Mouse (Mus musculus) forebrain, postnatal 0 days (tissue): ENCODE measurements around the gene Arl5c. TPM values are rescaled to one million over a fixed set of nuclear protein-coding genes. Genes with fewer than 3 reads are reported as not detected.

Experiments
- ATAC-seq: fragments of 200-750 bp; cut with Nextera tagmentation; 2 replicates; pipeline ENCODE4 v1.8.0; 2017; ENCODE audit warnings: mild to moderate bottlenecking, moderate library complexity
- DNase-seq: peaks from one replicate; pipeline ENCODE4 v3.0.0-alpha.2; 2015
- H3K27ac ChIP-seq: fragments of 300-500 bp; sonication (generic); 2 replicates; pipeline ENCODE4 v1.5.1; 2014; ENCODE audit warnings: low read depth, mild to moderate bottlenecking, antibody characterized with exemption, low read length, moderate library complexity, mixed read lengths
- H3K27me3 ChIP-seq: fragments of 300-500 bp; sonication (generic); 2 replicates; pipeline ENCODE4 v1.6.1; 2014; ENCODE audit warnings: mild to moderate bottlenecking, low read length, mixed read lengths; ENCODE audit not compliant: insufficient read depth
- H3K36me3 ChIP-seq: fragments of 300-500 bp; sonication (generic); 2 replicates; pipeline ENCODE4 v1.6.1; 2014; ENCODE audit warnings: mild to moderate bottlenecking, moderate library complexity; ENCODE audit not compliant: insufficient read depth
- H3K4me1 ChIP-seq: fragments of 300-500 bp; sonication (generic); 2 replicates; pipeline ENCODE4 v1.6.1; 2014; ENCODE audit warnings: antibody characterized with exemption; ENCODE audit not compliant: insufficient read depth
- H3K4me2 ChIP-seq: fragments of 300-500 bp; sonication (generic); 2 replicates; pipeline ENCODE4 v1.6.1; 2014; ENCODE audit warnings: low read depth, mild to moderate bottlenecking, moderate library complexity
- H3K4me3 ChIP-seq: fragments of 300-500 bp; sonication (generic); 2 replicates; pipeline ENCODE4 v1.5.1; 2014; ENCODE audit warnings: low read depth, low read length, mixed read lengths
- H3K9ac ChIP-seq: fragments of 300-500 bp; sonication (generic); 2 replicates; pipeline ENCODE4 v1.6.1; 2014; ENCODE audit warnings: mild to moderate bottlenecking
- H3K9me3 ChIP-seq: fragments of 300-500 bp; sonication (generic); 2 replicates; pipeline ENCODE4 v1.6.1; 2016; ENCODE audit warnings: low read length
- CTCF ChIP-seq: sonication (generic); IDR thresholded peaks from 2 replicates; pipeline ENCODE4 v1.5.1; 2016; ENCODE audit warnings: antibody characterized with exemption, control low read depth, low read depth
- WGBS: fragments of 180-500 bp; shearing (Covaris S2); extraction: QIAGEN DNeasy Blood & Tissue Kit; methylation state at CpG from one replicate; pipeline ENCODE4 v1.1.7; 2014; 5-methylcytosine and 5-hydroxymethylcytosine counted together
- polyA plus RNA-seq: library from polyadenylated mRNA; unstranded; fragments of >200 nt; fragmentation: Nextera tagmentation; extraction: Ambion mirVana; gene quantifications from 2 replicates; pipeline ENCODE4 v1.2.1, GENCODE M21; 2015
- total RNA-seq: library from RNA; depleted of rRNA; stranded (reverse); fragments of >200 nt; gene quantifications from 2 replicates; pipeline ENCODE4 v1.2.3, GENCODE M21; 2014

Gene Arl5c
- total and polyA plus RNA-seq, 2 experiments from 2014 or later: 4.2 to 5.2 TPM

DNA sequence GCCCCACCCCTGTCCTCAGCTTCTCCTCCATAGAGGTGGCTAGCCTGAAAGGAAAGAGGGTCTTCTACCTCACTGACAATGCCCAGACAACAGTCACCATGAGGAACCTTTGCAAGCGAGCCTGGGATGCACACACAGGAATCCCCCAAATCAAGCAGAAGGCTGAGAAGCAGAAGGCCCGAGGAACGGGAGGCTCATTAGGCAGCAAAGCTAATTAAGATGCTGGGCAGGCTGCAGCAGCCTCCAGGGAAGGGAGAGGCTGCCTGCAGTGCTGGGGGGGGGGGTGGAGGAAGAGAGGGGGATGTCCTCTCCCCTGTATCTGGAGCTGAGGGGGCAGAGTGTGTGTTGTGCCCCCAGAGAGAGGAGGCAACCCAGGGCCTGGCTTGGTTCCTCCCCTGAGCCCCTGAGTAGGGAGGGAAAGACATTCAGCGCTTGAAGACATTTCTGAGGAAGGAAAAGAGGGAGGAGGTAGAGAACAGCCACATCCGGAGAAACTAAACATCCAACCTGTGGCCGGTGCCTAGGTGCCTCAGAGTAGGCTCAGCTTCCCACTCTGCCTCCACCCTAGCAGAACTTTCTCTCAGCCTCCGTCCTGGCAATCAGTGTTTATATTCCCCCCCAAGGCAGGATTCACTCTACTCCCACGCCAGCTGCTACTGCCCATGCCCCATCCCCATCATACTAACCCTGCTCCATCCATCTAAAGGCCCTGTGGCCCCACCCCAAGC, 24.1 kb upstream of the Arl5c start:
- ATAC-seq (peak; percentile 8; the same call in 1 of the 2 replicates), DNase-seq (no peak)
- no peak for TF ChIP-seq CTCF
- H3K27ac ChIP-seq: peak overlapping the region; percentile 76
- H3K4me2 ChIP-seq: peak overlapping the region; percentile 65
- H3K9me3 ChIP-seq: no peaks in the 10 kb centered on the region
- 12% methylated on average over 8 of the region's 8 CpGs for WGBS
- peaks cover 30% of the 10 kb centered on the region for H3K36me3 ChIP-seq
- H3K4me3 ChIP-seq: peak overlapping the region; percentile 81
- peak overlapping the region; percentile 38 for H3K9ac ChIP-seq
- no peaks in the 10 kb centered on the region for H3K27me3 ChIP-seq
- H3K4me1 ChIP-seq: peaks cover 25% of the 10 kb centered on the region

DNA sequence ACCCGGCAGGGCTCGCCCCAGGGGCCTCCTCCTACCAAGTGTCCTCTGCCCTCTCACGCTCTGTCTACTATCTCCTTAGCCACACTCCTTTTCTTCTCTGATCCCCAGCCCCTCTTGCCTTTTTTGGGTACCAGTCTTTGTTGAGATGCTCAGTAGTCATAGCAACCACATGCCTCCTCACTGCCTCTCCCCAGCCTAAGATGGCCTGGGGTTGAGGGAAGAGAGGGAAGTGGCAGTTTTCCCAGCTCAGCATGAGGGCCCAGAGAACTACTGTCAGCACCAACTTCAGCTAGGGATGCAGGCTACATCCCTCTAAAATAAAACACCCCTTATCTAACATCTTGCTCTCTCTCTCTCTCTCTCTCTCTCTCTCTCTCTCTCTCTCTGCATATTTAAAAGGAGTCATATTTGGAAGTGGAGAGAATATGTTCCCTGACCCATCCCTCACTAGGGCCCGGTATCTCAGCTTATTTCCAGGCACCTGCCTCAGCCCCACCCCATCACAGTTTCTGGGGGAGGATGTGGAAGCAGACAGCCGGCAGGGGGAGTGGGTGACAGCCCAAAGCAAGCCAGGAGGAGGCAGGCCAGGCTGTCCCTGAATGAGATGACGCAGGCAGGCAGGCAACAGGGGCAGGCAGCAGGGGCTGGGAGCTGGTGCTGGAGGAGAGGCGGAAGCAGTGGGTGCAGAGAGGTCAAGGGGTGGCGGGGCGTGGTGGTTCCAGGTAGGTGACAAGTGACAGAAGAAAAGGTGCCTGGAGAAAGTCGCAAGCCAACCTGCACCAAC, 23.1 kb upstream of the Arl5c start:
- H3K9ac ChIP-seq: peak overlapping the region; percentile 38
- no peak overlapping the region for H3K4me3 ChIP-seq
- no peaks in the 10 kb centered on the region for H3K9me3 ChIP-seq
- ATAC-seq: peak; percentile 44
- H3K27ac ChIP-seq: peak overlapping the region; percentile 76
- WGBS: 31% methylated on average over 10 of the region's 10 CpGs
- TF ChIP-seq CTCF: peak; percentile 75
- no peaks in the 10 kb centered on the region for H3K27me3 ChIP-seq
- peaks cover 25% of the 10 kb centered on the region for H3K4me1 ChIP-seq
- DNase-seq: no peak
- peaks cover 38% of the 10 kb centered on the region for H3K36me3 ChIP-seq
- H3K4me2 ChIP-seq: peak overlapping the region; percentile 65

DNA sequence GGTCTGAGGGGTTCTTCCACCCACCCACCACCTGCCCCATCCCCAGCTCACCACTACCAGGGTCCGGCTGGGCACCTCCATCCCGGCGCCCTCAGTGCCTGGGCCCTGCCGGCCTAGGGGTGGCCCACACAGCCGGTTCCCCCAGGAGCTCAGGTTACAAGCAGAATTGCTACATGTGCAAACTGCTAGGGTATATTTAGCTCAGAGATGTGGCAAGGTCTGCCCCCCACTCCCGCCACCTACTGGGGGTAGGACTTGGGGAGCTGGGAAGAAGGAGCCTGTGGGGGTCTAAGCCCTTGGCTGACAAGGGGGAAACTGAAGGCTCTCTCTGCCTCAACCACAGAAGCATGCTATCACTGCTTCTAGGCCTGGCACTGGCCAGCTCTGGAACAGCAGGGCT, 22.2 kb upstream of the Arl5c start:
- peaks cover 22% of the 10 kb centered on the region for H3K4me1 ChIP-seq
- no peak overlapping the region for H3K27ac ChIP-seq
- no peaks in the 10 kb centered on the region for H3K27me3 ChIP-seq
- H3K4me2 ChIP-seq: no peak overlapping the region
- no peak for DNase-seq
- H3K9ac ChIP-seq: no peak overlapping the region
- H3K36me3 ChIP-seq: peaks cover 41% of the 10 kb centered on the region
- ATAC-seq: no peak
- TF ChIP-seq CTCF: no peak
- H3K9me3 ChIP-seq: no peaks in the 10 kb centered on the region
- WGBS: 77% methylated on average over 6 of the region's 6 CpGs
- H3K4me3 ChIP-seq: no peak overlapping the region

DNA sequence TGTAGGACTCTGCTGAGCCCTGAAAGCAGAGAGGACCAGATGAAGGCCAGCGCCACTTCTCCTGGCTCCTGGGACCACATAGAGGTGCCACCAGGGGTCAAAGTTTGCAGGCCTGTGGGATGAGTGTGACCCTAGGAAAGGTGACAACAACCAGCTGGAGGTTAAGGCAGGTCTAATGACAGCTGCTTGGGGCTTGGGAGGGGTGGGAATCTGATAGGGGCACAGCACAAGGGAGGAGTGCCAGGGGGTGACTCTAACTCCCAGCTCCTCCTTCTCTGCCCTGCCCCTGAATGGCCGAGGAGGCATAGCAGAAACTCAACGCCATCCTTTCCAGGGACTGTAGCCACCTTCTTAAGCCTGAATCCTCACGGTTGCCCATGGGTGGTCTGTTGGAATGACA, 20.8 kb upstream of the Arl5c start:
- DNase-seq: no peak
- H3K4me2 ChIP-seq: no peak overlapping the region
- no peak overlapping the region for H3K4me3 ChIP-seq
- no peaks in the 10 kb centered on the region for H3K27me3 ChIP-seq
- H3K36me3 ChIP-seq: peaks cover 49% of the 10 kb centered on the region
- 81% methylated on average over 4 of the region's 4 CpGs for WGBS
- H3K27ac ChIP-seq: no peak overlapping the region
- H3K9ac ChIP-seq: no peak overlapping the region
- H3K4me1 ChIP-seq: peaks cover 20% of the 10 kb centered on the region
- no peaks in the 10 kb centered on the region for H3K9me3 ChIP-seq
- ATAC-seq: no peak
- TF ChIP-seq CTCF: no peak

DNA sequence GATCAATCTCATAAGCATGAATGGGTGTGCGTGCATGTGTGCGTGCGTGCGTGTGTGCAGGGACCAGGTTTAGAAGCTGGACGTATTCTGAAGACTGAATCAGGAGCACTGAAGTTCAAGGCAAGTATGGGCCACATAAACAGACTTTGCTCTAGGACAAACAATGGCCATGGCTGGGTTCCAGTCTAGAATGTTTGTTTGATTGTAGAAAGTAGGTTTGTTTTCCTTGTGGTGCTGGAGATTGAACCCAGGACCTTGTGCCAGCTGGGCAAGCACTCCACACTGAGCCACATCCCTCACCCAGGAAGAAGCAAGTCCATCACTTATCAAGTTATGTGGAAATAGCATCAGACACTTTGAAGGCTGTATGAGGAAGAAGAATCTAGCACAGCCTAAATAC, 20.2 kb upstream of the Arl5c start:
- WGBS: 95% methylated on average over 5 of the region's 5 CpGs
- Histone ChIP-seq H3K27me3 (no peaks in the 10 kb centered on the region), H3K9ac (no peak overlapping the region), H3K4me1 (peaks cover 16% of the 10 kb centered on the region), H3K4me2 (no peak overlapping the region), H3K36me3 (peaks cover 54% of the 10 kb centered on the region), H3K4me3 (no peak overlapping the region), H3K27ac (no peak overlapping the region), H3K9me3 (no peaks in the 10 kb centered on the region)
- no peak for DNase-seq
- no peak for TF ChIP-seq CTCF
- ATAC-seq: no peak

DNA sequence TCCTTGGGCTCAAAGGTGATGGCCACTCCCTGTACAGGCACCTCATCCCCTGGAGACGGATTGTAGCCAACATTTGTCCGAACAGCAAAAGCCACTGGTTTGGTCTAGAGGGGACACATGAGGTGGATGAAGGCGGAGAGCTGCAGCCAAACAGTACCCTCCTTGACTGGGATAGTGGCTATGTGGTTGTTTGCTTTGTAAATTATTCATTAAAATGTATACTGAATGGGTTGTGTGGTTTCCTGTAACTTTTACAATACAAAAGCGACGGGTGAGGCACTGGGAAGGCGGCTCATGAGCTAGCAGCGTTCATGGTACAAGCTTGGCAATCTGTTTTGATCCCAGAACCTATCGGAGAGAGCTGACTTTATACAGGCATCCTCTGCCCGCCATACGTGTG, 16.9 kb upstream of the Arl5c start:
- WGBS: 86% methylated on average over 10 of the region's 10 CpGs
- Histone ChIP-seq H3K36me3 (peaks cover 81% of the 10 kb centered on the region), H3K9me3 (no peaks in the 10 kb centered on the region), H3K4me2 (no peak overlapping the region), H3K9ac (no peak overlapping the region), H3K4me1 (no peaks in the 10 kb centered on the region), H3K27me3 (no peaks in the 10 kb centered on the region), H3K4me3 (no peak overlapping the region), H3K27ac (no peak overlapping the region)
- no peak for TF ChIP-seq CTCF
- no peak for DNase-seq
- no peak for ATAC-seq

DNA sequence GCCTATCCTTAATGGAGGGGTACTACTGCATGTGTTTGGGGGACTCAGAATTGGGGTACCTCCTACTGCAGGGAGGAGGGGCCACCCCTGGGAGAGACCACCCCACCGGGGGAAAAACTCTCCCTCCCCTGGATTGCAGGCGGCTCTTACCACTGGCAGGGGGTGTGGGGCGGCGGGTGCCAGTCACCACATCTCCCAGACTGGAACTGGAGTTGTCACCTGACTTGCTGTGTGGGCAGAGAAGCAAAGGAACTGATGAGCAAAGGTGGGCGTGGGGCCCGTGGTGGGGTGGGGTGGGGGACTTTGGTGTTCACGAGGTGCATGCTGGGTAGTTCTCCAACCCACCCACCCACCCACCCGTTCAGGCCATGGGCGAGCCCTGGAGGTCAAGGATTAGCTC, 15.7 kb upstream of the Arl5c start:
- WGBS: 83% methylated on average over 9 of the region's 9 CpGs
- H3K36me3 ChIP-seq: peaks cover 82% of the 10 kb centered on the region
- H3K27ac ChIP-seq: no peak overlapping the region
- no peak for ATAC-seq
- no peak for TF ChIP-seq CTCF
- H3K27me3 ChIP-seq: no peaks in the 10 kb centered on the region
- H3K4me2 ChIP-seq: no peak overlapping the region
- H3K9me3 ChIP-seq: no peaks in the 10 kb centered on the region
- H3K4me1 ChIP-seq: no peaks in the 10 kb centered on the region
- no peak for DNase-seq
- no peak overlapping the region for H3K4me3 ChIP-seq
- no peak overlapping the region for H3K9ac ChIP-seq
